Mouse (Mus musculus) hindbrain, postnatal 0 days (tissue): ENCODE measurements at regions not wholly inside any gene's neighbourhood (a gene's known extent, or its start where the extent isn't known, plus 50 kb on each side); places are given as distances from the start of the nearest gene placed in this dataset.
A peak's percentile ranks its signal among the peaks of the same experiment; 100 is the strongest.

Experiments used
- ATAC-seq: fragments of 200-750 bp; cut with Nextera tagmentation; 2 replicates; pipeline ENCODE4 v1.8.0; 2017; ENCODE audit warnings: mild to moderate bottlenecking, moderate TSS enrichment, moderate library complexity
- DNase-seq: peaks from one replicate; pipeline ENCODE4 v3.0.0-alpha.2; 2015; ENCODE audit warnings: low spot score
- H3K27ac ChIP-seq: fragments of 300-500 bp; sonication (generic); 2 replicates; pipeline ENCODE4 v1.5.1; 2014; ENCODE audit warnings: mild to moderate bottlenecking
- H3K27me3 ChIP-seq: fragments of 300-500 bp; sonication (generic); 2 replicates; pipeline ENCODE4 v1.6.1; 2014; ENCODE audit warnings: low read length, mixed read lengths; ENCODE audit not compliant: insufficient read depth
- H3K36me3 ChIP-seq: fragments of 300-500 bp; sonication (generic); 2 replicates; pipeline ENCODE4 v1.6.1; 2014; ENCODE audit warnings: low read length, mixed read lengths; ENCODE audit not compliant: insufficient read depth
- H3K4me1 ChIP-seq: fragments of 300-500 bp; sonication (generic); 2 replicates; pipeline ENCODE4 v1.6.1; 2014; ENCODE audit warnings: antibody characterized with exemption, low read length, mixed read lengths; ENCODE audit not compliant: insufficient read depth
- H3K4me2 ChIP-seq: fragments of 300-500 bp; sonication (generic); 2 replicates; pipeline ENCODE4 v1.6.1; 2014; ENCODE audit warnings: low read depth, mild to moderate bottlenecking, low read length, moderate library complexity, mixed read lengths
- H3K4me3 ChIP-seq: fragments of 300-500 bp; sonication (generic); 2 replicates; pipeline ENCODE4 v1.5.1; 2014; ENCODE audit warnings: low read length
- H3K9ac ChIP-seq: fragments of 300-500 bp; sonication (generic); replicated peaks from 2 replicates; pipeline ENCODE4 v1.6.1; 2014; ENCODE audit warnings: mild to moderate bottlenecking, low read length, moderate library complexity, mixed read lengths
- H3K9me3 ChIP-seq: fragments of 300-500 bp; sonication (generic); 2 replicates; pipeline ENCODE4 v1.6.1; 2016; ENCODE audit warnings: low read length, mixed read lengths
- CTCF ChIP-seq: IDR thresholded peaks from 2 replicates; pipeline ENCODE4 v1.5.1; 2016; ENCODE audit warnings: antibody characterized with exemption, control low read depth, low read depth
- WGBS: fragments of 180-500 bp; shearing (Covaris S2); extraction: QIAGEN DNeasy Blood & Tissue Kit; methylation state at CpG from one replicate; pipeline ENCODE4 v1.1.7; 2014; 5-methylcytosine and 5-hydroxymethylcytosine counted together

GRCm38 (mm10) chr7:73222237-73222915 is 152.9 kb upstream of the Rgma start:
- H3K4me2 ChIP-seq = no peak overlapping the region
- H3K9me3 ChIP-seq = no peaks in the 10 kb centered on the region
- DNase-seq (peak; percentile 67), ATAC-seq (peak; percentile 84; the same call in 1 of the 2 replicates)
- H3K4me1 ChIP-seq = 0 out of 2 replicates have a peak, but pooled peaks cover 9% of the 10 kb centered on the region
- H3K27me3 ChIP-seq = no peaks in the 10 kb centered on the region
- no peak overlapping the region for H3K4me3 ChIP-seq
- H3K36me3 ChIP-seq = no peaks in the 10 kb centered on the region
- H3K9ac ChIP-seq = no peak overlapping the region
- no peak for TF ChIP-seq CTCF
- 12% methylated on average over 4 of the region's 4 CpGs for WGBS
- peak overlapping the region; percentile 59 for H3K27ac ChIP-seq

GRCm38 (mm10) chr7:73222929-73223512 is 152.3 kb upstream of the Rgma start:
- Histone ChIP-seq H3K36me3 (no peaks in the 10 kb centered on the region), H3K4me1 (0 out of 2 replicates have a peak, but pooled peaks cover 9% of the 10 kb centered on the region), H3K27me3 (no peaks in the 10 kb centered on the region), H3K9ac (no peak overlapping the region), H3K9me3 (no peaks in the 10 kb centered on the region), H3K4me2 (no peak overlapping the region), H3K27ac (peak overlapping the region; percentile 59), H3K4me3 (no peak overlapping the region)
- 0 out of 2 replicates have a peak, but pooled peaks have one; percentile 10 for TF ChIP-seq CTCF
- WGBS = 25% methylated on average over 2 of the region's 2 CpGs
- peak; percentile 55; the same call in 1 of the 2 replicates for ATAC-seq
- DNase-seq = no peak

- H3K36me3 ChIP-seq = no peaks in the 10 kb centered on the region
- 88% methylated on average over 8 of the region's 8 CpGs for WGBS
- no peak overlapping the region for H3K27ac ChIP-seq
- no peak for TF ChIP-seq CTCF
- no peak overlapping the region for H3K4me2 ChIP-seq
- no peak for ATAC-seq
- H3K4me3 ChIP-seq = no peak overlapping the region
- no peaks in the 10 kb centered on the region for H3K4me1 ChIP-seq
- no peak for DNase-seq
- H3K9ac ChIP-seq = no peak overlapping the region
- no peaks in the 10 kb centered on the region for H3K9me3 ChIP-seq
- no peaks in the 10 kb centered on the region for H3K27me3 ChIP-seq
These were observed 141.7 kb upstream of the Rgma start for GRCm38 (mm10) chr7:73233539-73234158.

- Histone ChIP-seq H3K9me3 (no peaks in the 10 kb centered on the region), H3K36me3 (no peaks in the 10 kb centered on the region), H3K4me3 (no peak overlapping the region), H3K4me1 (no peaks in the 10 kb centered on the region), H3K4me2 (no peak overlapping the region), H3K27me3 (no peaks in the 10 kb centered on the region), H3K9ac (no peak overlapping the region), H3K27ac (no peak overlapping the region)
- 25% methylated on average over 4 of the region's 4 CpGs for WGBS
- no peak for DNase-seq
- no peak for ATAC-seq
- TF ChIP-seq CTCF = no peak
These were observed 136.8 kb upstream of the Rgma start for GRCm38 (mm10) chr7:73238486-73238885.

DNA sequence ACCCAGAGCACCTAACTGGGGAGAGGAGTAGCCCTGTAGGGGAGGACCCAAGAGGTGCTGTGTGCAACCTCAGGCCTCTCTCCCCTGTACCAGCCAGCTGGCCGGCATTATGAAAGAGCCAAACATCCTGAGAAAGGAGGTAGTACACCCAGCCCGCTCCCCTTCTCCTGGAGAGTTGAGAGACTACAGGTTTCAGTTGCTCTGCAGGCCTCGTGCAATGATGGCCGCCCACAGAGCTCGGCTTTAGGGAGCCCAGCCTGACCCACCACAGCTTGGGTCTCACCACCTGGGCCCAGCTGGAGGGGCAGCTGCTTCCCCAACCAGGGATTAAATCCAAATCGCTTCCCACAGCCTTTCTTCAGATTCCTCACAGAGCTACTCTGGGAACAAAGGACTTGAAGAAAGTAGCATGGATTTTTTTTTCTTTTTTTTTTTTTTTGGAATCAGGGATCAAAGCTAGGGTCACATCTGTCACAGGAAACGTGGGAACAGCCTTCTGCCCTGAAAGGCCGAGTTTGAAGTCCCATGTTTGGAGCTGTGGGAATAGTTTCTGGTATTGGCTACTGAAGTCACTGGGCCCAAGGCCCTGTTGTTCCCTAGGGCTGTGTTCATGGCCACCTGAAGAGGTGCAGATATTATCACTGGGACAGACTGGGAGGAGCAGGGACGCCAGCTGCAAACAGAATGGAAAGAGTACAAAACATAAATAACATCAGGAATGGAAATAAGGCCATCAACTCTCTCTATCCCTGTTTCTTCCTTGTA is 131.5 kb upstream of the Rgma start:
- no peaks in the 10 kb centered on the region for H3K4me1 ChIP-seq
- no peak overlapping the region for H3K4me3 ChIP-seq
- WGBS = 45% methylated on average over 8 of the region's 9 CpGs
- ATAC-seq (no peak), DNase-seq (no peak)
- TF ChIP-seq CTCF = no peak
- H3K9ac ChIP-seq = no peak overlapping the region
- no peak overlapping the region for H3K27ac ChIP-seq
- H3K36me3 ChIP-seq = no peaks in the 10 kb centered on the region
- no peak overlapping the region for H3K4me2 ChIP-seq
- H3K9me3 ChIP-seq = no peaks in the 10 kb centered on the region
- no peaks in the 10 kb centered on the region for H3K27me3 ChIP-seq

DNA sequence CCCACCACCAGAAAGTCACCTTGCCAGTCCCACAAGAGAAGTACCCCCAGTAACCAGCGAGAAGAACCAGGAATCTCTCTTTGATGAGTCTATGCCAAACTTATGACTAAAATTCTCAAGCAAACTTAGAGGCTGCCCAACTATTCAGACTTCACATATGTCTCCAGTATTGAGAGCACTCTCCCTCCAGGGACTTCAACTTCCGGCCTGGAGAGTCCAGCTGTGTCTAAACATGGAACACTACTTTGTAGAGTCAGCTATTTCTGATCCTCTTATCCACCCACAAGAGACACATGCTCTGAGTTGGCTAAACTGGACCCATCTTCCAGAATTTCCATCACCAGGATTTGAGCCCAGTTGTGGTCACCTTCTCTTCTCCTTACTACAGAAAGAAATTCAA is 129.9 kb upstream of the Rgma start:
- Histone ChIP-seq H3K36me3 (no peaks in the 10 kb centered on the region), H3K4me3 (no peak overlapping the region), H3K9ac (no peak overlapping the region), H3K4me2 (no peak overlapping the region), H3K27ac (no peak overlapping the region), H3K4me1 (no peaks in the 10 kb centered on the region), H3K27me3 (no peaks in the 10 kb centered on the region), H3K9me3 (no peaks in the 10 kb centered on the region)
- ATAC-seq (no peak), DNase-seq (no peak)
- WGBS = 78% methylated on average over 2 of the region's 2 CpGs
- TF ChIP-seq CTCF = no peak
